Mouse (Mus musculus) lung, adult 2 months (tissue): ENCODE results near the gene Gck. TPM values are rescaled to one million over a fixed set of nuclear protein-coding genes. Genes with fewer than 3 reads are reported as not detected.

Source experiments
- DNase-seq: peaks from one replicate; pipeline ENCODE4 v3.0.0; 2022
- H3K4me1 ChIP-seq: fragments of 200-500 bp; 2 replicates; pipeline ENCODE4 v1.6.1; 2011; ENCODE audit warnings: low read length; ENCODE audit not compliant: control insufficient read depth, insufficient read depth
- H3K4me3 ChIP-seq: fragments of 200-500 bp; replicated peaks from 2 replicates; pipeline ENCODE3; 2011; ENCODE audit warnings: low read depth, mild to moderate bottlenecking, control low read depth, low read length; ENCODE audit errors: extremely low read depth
- CTCF ChIP-seq: fragments of 200-500 bp; IDR thresholded peaks from 2 replicates; pipeline ENCODE4 v1.5.1; 2011; ENCODE audit warnings: mild to moderate bottlenecking, low read length, control low read depth; ENCODE audit not compliant: insufficient read depth
- POLR2A ChIP-seq: fragments of 200-500 bp; IDR thresholded peaks from 2 replicates; pipeline ENCODE4 v1.6.1; 2011; ENCODE audit warnings: low read depth, mild to moderate bottlenecking, control low read depth, low read length, borderline replicate concordance; ENCODE audit errors: extremely low read depth
- WGBS: fragments of 180-500 bp; shearing (Covaris S2); methylation state at CpG from one replicate; pipeline ENCODE4 v1.1.7; 2018; 5-methylcytosine and 5-hydroxymethylcytosine counted together
- polyA plus RNA-seq: library from polyadenylated mRNA; depleted of rRNA; stranded (reverse); fragments of >200 nt; gene quantifications from 2 replicates; pipeline ENCODE4 v1.2.3, GENCODE M21; 2012; rRNA removed

The Gck gene
- polyA plus RNA-seq, 1 experiment, result 1.3 TPM

GRCm38 (mm10) chr11:5855902-5856301, 94.0 kb downstream of the Gck start:
- H3K4me1 ChIP-seq, result no peaks in the 10 kb centered on the region
- 51% methylated on average over 7 of the region's 7 CpGs for WGBS
- H3K4me3 ChIP-seq, result no peak overlapping the region
- TF ChIP-seq CTCF (no peak), POLR2A (no peak)
- DNase-seq, result no peak

- TF ChIP-seq CTCF (no peak), POLR2A (no peak)
- DNase-seq, result no peak
- Histone ChIP-seq H3K4me3 (no peak overlapping the region), H3K4me1 (no peaks in the 10 kb centered on the region)
These were observed 94.4 kb downstream of the Gck start for GRCm38 (mm10) chr11:5855481-5855880.

GRCm38 (mm10) chr11:5852314-5852713, 97.6 kb downstream of the Gck start:
- TF ChIP-seq POLR2A (no peak), CTCF (no peak)
- DNase-seq, result no peak

GRCm38 (mm10) chr11:5851021-5851736, 98.7 kb downstream of the Gck start:
- 59% methylated on average over 4 of the region's 4 CpGs for WGBS
- Histone ChIP-seq H3K4me1 (no peaks in the 10 kb centered on the region), H3K4me3 (no peak overlapping the region)
- TF ChIP-seq CTCF (no peak), POLR2A (no peak)
- no peak for DNase-seq

More at GRCm38 (mm10) chr11:5852314-5852713, 97.6 kb downstream of the Gck start:
- no peak overlapping the region for H3K4me3 ChIP-seq
- H3K4me1 ChIP-seq, result no peaks in the 10 kb centered on the region
- WGBS, result 33% methylated on average over 1 of the region's 1 CpGs

Other genes with a start within 250 kb of the Gck start
- 130 and 199 TPM in 2 replicates for gene Mrps24, start 234.4 kb downstream of the Gck start, polyA plus RNA-seq
- gene Urgcp, start 187.7 kb downstream of the Gck start, polyA plus RNA-seq, result 21.5 and 21.9 TPM in 2 replicates
- gene Dbnl, start 161.6 kb downstream of the Gck start, polyA plus RNA-seq, result 69.8 and 91.4 TPM in 2 replicates
- 14.4 and 79.5 TPM in 2 replicates for gene Pgam2, start 146.3 kb downstream of the Gck start, polyA plus RNA-seq
- 28.1 and 34.2 TPM in 2 replicates for gene Polm, start 112.1 kb downstream of the Gck start, polyA plus RNA-seq
- gene Aebp1, start 88.1 kb downstream of the Gck start, polyA plus RNA-seq, result 79.4 and 84.8 TPM in 2 replicates
- 80.3 and 102 TPM in 2 replicates for gene Pold2, start 71.8 kb downstream of the Gck start, polyA plus RNA-seq
- gene Myl7, start 51.3 kb downstream of the Gck start, polyA plus RNA-seq, result 185 and 203 TPM in 2 replicates
- 42.8 and 70.1 TPM in 2 replicates for gene Ykt6, start 5.6 kb upstream of the Gck start, polyA plus RNA-seq
- 13.8 and 17.8 TPM in 2 replicates for gene Camk2b, start 116.3 kb upstream of the Gck start, polyA plus RNA-seq
- gene A730071L15Rik, start 249.9 kb upstream of the Gck start, polyA plus RNA-seq, result 0.11 TPM in 1 of 2 replicates, not detected in the other